Mouse (Mus musculus) hindbrain, embryonic 12.5 days (tissue): ENCODE data around the gene Numa1. TPM values are rescaled to one million over a fixed set of nuclear protein-coding genes. Genes with fewer than 3 reads are reported as not detected.
A peak's percentile ranks its signal among the peaks of the same experiment; 100 is the strongest.

Source experiments
- ATAC-seq: fragments of 200-750 bp; cut with Nextera tagmentation; 2 replicates; pipeline ENCODE4 v1.8.0; 2017; ENCODE audit warnings: moderate TSS enrichment; ENCODE audit not compliant: low FRiP score
- H3K27ac ChIP-seq: fragments of 300-500 bp; sonication (generic); 2 replicates; pipeline ENCODE4 v1.5.1; 2016; ENCODE audit warnings: mild to moderate bottlenecking
- H3K27me3 ChIP-seq: fragments of 300-500 bp; sonication (generic); 2 replicates; pipeline ENCODE4 v1.6.1; 2016; ENCODE audit warnings: mild to moderate bottlenecking
- H3K36me3 ChIP-seq: fragments of 300-500 bp; sonication (generic); 2 replicates; pipeline ENCODE4 v1.6.1; 2016; ENCODE audit warnings: mild to moderate bottlenecking
- H3K4me1 ChIP-seq: fragments of 300-500 bp; sonication (generic); 2 replicates; pipeline ENCODE4 v1.6.1; 2016
- H3K4me2 ChIP-seq: fragments of 300-500 bp; sonication (generic); replicated peaks from 2 replicates; pipeline ENCODE4 v1.6.1; 2016; ENCODE audit warnings: mild to moderate bottlenecking
- H3K4me3 ChIP-seq: fragments of 300-500 bp; sonication (generic); 2 replicates; pipeline ENCODE4 v1.5.1; 2016; ENCODE audit warnings: mild to moderate bottlenecking
- H3K9ac ChIP-seq: fragments of 300-500 bp; sonication (generic); 2 replicates; pipeline ENCODE4 v1.6.1; 2016; ENCODE audit warnings: mild to moderate bottlenecking, moderate library complexity
- H3K9me3 ChIP-seq: fragments of 300-500 bp; sonication (generic); replicated peaks from 2 replicates; pipeline ENCODE4 v1.6.1; 2016; ENCODE audit warnings: mild to moderate bottlenecking
- WGBS: fragments of 180-500 bp; shearing (Covaris S2); methylation state at CpG from one replicate; pipeline ENCODE4 v1.1.7; 2016; 5-methylcytosine and 5-hydroxymethylcytosine counted together
- polyA plus RNA-seq: library from polyadenylated mRNA; unstranded; fragments of >200 nt; fragmentation: Nextera tagmentation; extraction: Ambion mirVana; gene quantifications from 2 replicates; pipeline ENCODE4 v1.2.1, GENCODE M21; 2016

Gene Numa1
- 99.2 and 100 TPM in 2 replicates for polyA plus RNA-seq

GRCm38 (mm10) chr7:101933751-101934240, at the start of gene Numa1, which contains the start of gene Lrrc51:
Gene Numa1, plus strand, starts transcription at chr7:101934111.
Gene Lrrc51, minus strand, starts transcription at chr7:101933895.
- H3K9ac ChIP-seq: peak within 1 kb of the TSS; percentile 83
- no peaks in the 10 kb centered on the region for H3K9me3 ChIP-seq
- under 1% methylated on average over 40 of the region's 40 CpGs for WGBS

GRCm38 (mm10) chr7:101884160-101884559, 49.8 kb upstream of the Numa1 start:
- no peaks in the 10 kb centered on the region for H3K27me3 ChIP-seq
- 97% methylated on average over 4 of the region's 4 CpGs for WGBS
- H3K4me2 ChIP-seq: no peak overlapping the region
- ATAC-seq: no peak
- no peaks in the 10 kb centered on the region for H3K9me3 ChIP-seq
- no peak overlapping the region for H3K4me3 ChIP-seq
- no peak overlapping the region for H3K9ac ChIP-seq
- no peak overlapping the region for H3K27ac ChIP-seq
- no peaks in the 10 kb centered on the region for H3K4me1 ChIP-seq
- H3K36me3 ChIP-seq: no peaks in the 10 kb centered on the region

More at GRCm38 (mm10) chr7:101933751-101934240, at the start of gene Numa1, which contains the start of gene Lrrc51:
- ATAC-seq: peak; percentile 98
- Histone ChIP-seq H3K4me3 (peak within 1 kb of the TSS; percentile 89), H3K27ac (peak within 1 kb of the TSS; percentile 73), H3K27me3 (no peaks in the 10 kb centered on the region), H3K4me2 (peak within 1 kb of the TSS; percentile 77), H3K36me3 (no peaks in the 10 kb centered on the region), H3K4me1 (peaks cover 19% of the 10 kb centered on the region)

- H3K4me1 ChIP-seq: no peaks in the 10 kb centered on the region
- H3K4me3 ChIP-seq: no peak overlapping the region
- H3K4me2 ChIP-seq: no peak overlapping the region
- WGBS: 84% methylated on average over 6 of the region's 6 CpGs
- H3K27me3 ChIP-seq: no peaks in the 10 kb centered on the region
- H3K9me3 ChIP-seq: no peaks in the 10 kb centered on the region
- no peak overlapping the region for H3K9ac ChIP-seq
- H3K27ac ChIP-seq: no peak overlapping the region
- no peaks in the 10 kb centered on the region for H3K36me3 ChIP-seq
- ATAC-seq: no peak
These were observed 47.6 kb upstream of the Numa1 start for GRCm38 (mm10) chr7:101886274-101886673.

GRCm38 (mm10) chr7:101888460-101888859, 45.5 kb upstream of the Numa1 start:
- H3K4me3 ChIP-seq: no peak overlapping the region
- no peak for ATAC-seq
- 88% methylated on average over 4 of the region's 4 CpGs for WGBS

GRCm38 (mm10) chr7:101895695-101896094, 38.2 kb upstream of the Numa1 start:
- H3K4me2 ChIP-seq: peak overlapping the region; percentile 52
- no peak; the same call in none of the 2 replicates for ATAC-seq
- WGBS: 39% methylated on average over 9 of the region's 9 CpGs
- H3K27ac ChIP-seq: peak overlapping the region; percentile 85
- H3K9ac ChIP-seq: peak overlapping the region; percentile 57
- peak overlapping the region; percentile 52 for H3K4me3 ChIP-seq
- 0 out of 2 replicates have a peak, but pooled peaks cover 3% of the 10 kb centered on the region for H3K36me3 ChIP-seq
- H3K27me3 ChIP-seq: no peaks in the 10 kb centered on the region
- no peaks in the 10 kb centered on the region for H3K9me3 ChIP-seq
- H3K4me1 ChIP-seq: peaks cover 16% of the 10 kb centered on the region

More at GRCm38 (mm10) chr7:101888460-101888859, 45.5 kb upstream of the Numa1 start:
- H3K4me1 ChIP-seq: no peaks in the 10 kb centered on the region
- no peak overlapping the region for H3K9ac ChIP-seq
- no peaks in the 10 kb centered on the region for H3K27me3 ChIP-seq
- no peaks in the 10 kb centered on the region for H3K36me3 ChIP-seq
- no peak overlapping the region for H3K4me2 ChIP-seq
- no peak overlapping the region for H3K27ac ChIP-seq
- H3K9me3 ChIP-seq: no peaks in the 10 kb centered on the region

GRCm38 (mm10) chr7:101896104-101897066, 37.5 kb upstream of the Numa1 start:
- H3K27me3 ChIP-seq: no peaks in the 10 kb centered on the region
- ATAC-seq: peak; percentile 98
- H3K27ac ChIP-seq: peak overlapping the region; percentile 85
- peak overlapping the region; percentile 57 for H3K9ac ChIP-seq
- peak overlapping the region; percentile 52 for H3K4me3 ChIP-seq
- no peaks in the 10 kb centered on the region for H3K9me3 ChIP-seq
- H3K4me2 ChIP-seq: peak overlapping the region; percentile 52
- peaks cover 16% of the 10 kb centered on the region for H3K4me1 ChIP-seq
- 0 out of 2 replicates have a peak, but pooled peaks cover 3% of the 10 kb centered on the region for H3K36me3 ChIP-seq
- WGBS: under 1% methylated on average over 57 of the region's 57 CpGs

- H3K9ac ChIP-seq: no peak overlapping the region
- peaks cover 10% of the 10 kb centered on the region for H3K4me1 ChIP-seq
- H3K4me2 ChIP-seq: no peak overlapping the region
- 93% methylated on average over 16 of the region's 16 CpGs for WGBS
- H3K9me3 ChIP-seq: 0 out of 2 replicates have a peak, but pooled peaks cover 4% of the 10 kb centered on the region
- peaks cover 14% of the 10 kb centered on the region for H3K36me3 ChIP-seq
- H3K27me3 ChIP-seq: no peaks in the 10 kb centered on the region
- ATAC-seq: no peak
- H3K4me3 ChIP-seq: no peak overlapping the region
- H3K27ac ChIP-seq: no peak overlapping the region
These were observed 33.4 kb upstream of the Numa1 start for GRCm38 (mm10) chr7:101900331-101901097.

GRCm38 (mm10) chr7:101901969-101902368, 31.9 kb upstream of the Numa1 start:
- peaks cover 14% of the 10 kb centered on the region for H3K36me3 ChIP-seq
- H3K9me3 ChIP-seq: 0 out of 2 replicates have a peak, but pooled peaks cover 4% of the 10 kb centered on the region
- 93% methylated on average over 10 of the region's 10 CpGs for WGBS
- H3K4me2 ChIP-seq: no peak overlapping the region
- H3K4me3 ChIP-seq: no peak overlapping the region
- ATAC-seq: no peak
- H3K9ac ChIP-seq: no peak overlapping the region
- no peaks in the 10 kb centered on the region for H3K27me3 ChIP-seq
- no peak overlapping the region for H3K27ac ChIP-seq
- peaks cover 16% of the 10 kb centered on the region for H3K4me1 ChIP-seq

GRCm38 (mm10) chr7:101902846-101903245, 31.1 kb upstream of the Numa1 start:
- Histone ChIP-seq H3K9ac (no peak overlapping the region), H3K27me3 (no peaks in the 10 kb centered on the region), H3K4me2 (no peak overlapping the region), H3K27ac (no peak overlapping the region), H3K36me3 (peaks cover 14% of the 10 kb centered on the region), H3K4me1 (peaks cover 17% of the 10 kb centered on the region), H3K9me3 (0 out of 2 replicates have a peak, but pooled peaks cover 4% of the 10 kb centered on the region), H3K4me3 (no peak overlapping the region)
- no peak for ATAC-seq

- Histone ChIP-seq H3K4me2 (peak within 1 kb of the TSS; percentile 69), H3K4me1 (peaks cover 23% of the 10 kb centered on the region), H3K9me3 (0 out of 2 replicates have a peak, but pooled peaks cover 4% of the 10 kb centered on the region), H3K27me3 (no peaks in the 10 kb centered on the region), H3K4me3 (peak within 1 kb of the TSS; percentile 71), H3K27ac (peak within 1 kb of the TSS; percentile 96), H3K36me3 (peaks cover 22% of the 10 kb centered on the region), H3K9ac (peak within 1 kb of the TSS; percentile 80)
- under 1% methylated on average over 51 of the region's 61 CpGs for WGBS
- ATAC-seq: peak; percentile 98
These were observed 28.2 kb upstream of the Numa1 start, which contains the start of gene Lamtor1 for GRCm38 (mm10) chr7:101905561-101906286. Gene Lamtor1, plus strand, starts transcription at chr7:101905904.

- Histone ChIP-seq H3K4me3 (peak within 1 kb of the TSS; percentile 71), H3K36me3 (peaks cover 27% of the 10 kb centered on the region), H3K27ac (peak within 1 kb of the TSS; percentile 96), H3K9me3 (0 out of 2 replicates have a peak, but pooled peaks cover 4% of the 10 kb centered on the region), H3K4me2 (peak within 1 kb of the TSS; percentile 69), H3K4me1 (peaks cover 23% of the 10 kb centered on the region), H3K9ac (peak within 1 kb of the TSS; percentile 80), H3K27me3 (no peaks in the 10 kb centered on the region)
- no peak for ATAC-seq
- WGBS: 18% methylated on average over 11 of the region's 11 CpGs
These were observed 27.6 kb upstream of the Numa1 start, which contains the start of gene Tomt for GRCm38 (mm10) chr7:101906287-101906681. Gene Tomt, minus strand, starts transcription at chr7:101906359.
